Mouse (Mus musculus) MEL (cell line): Measurements from ENCODE around the gene Apopt1.

Source experiments
- CTCF ChIP-seq, 3 experiments: IDR thresholded peaks in 2 of 3; conservative IDR thresholded peaks in 1 of 3; 2 replicates each; pipeline ENCODE4 v1.5.1; 2011 to 2012; ENCODE audit warnings: low read length in 3 of 3, low read depth in 2 of 3, mild to moderate bottlenecking in 2 of 3, improper control_type of control experiment in 1 of 3, inconsistent platforms in 1 of 3, mixed read lengths in 1 of 3, moderate library complexity in 1 of 3; ENCODE audit not compliant: control insufficient read depth in 1 of 3, insufficient read depth in 1 of 3, poor library complexity in 1 of 3, severe bottlenecking in 1 of 3
- EP300 ChIP-seq, 2 experiments: IDR thresholded peaks; 2 replicates each; pipeline ENCODE4 v1.6.1; 2011; ENCODE audit warnings: improper control_type of control experiment in 2 of 2, low read length in 2 of 2, low read depth in 1 of 2, mild to moderate bottlenecking in 1 of 2
- GATA1 ChIP-seq: IDR thresholded peaks from 2 replicates; pipeline ENCODE4 v1.6.1; 2011; ENCODE audit warnings: low read depth, low read length, improper control_type of control experiment
- POLR2A ChIP-seq, 2 experiments: IDR thresholded peaks; 2 replicates each; pipeline ENCODE4 v1.6.1; 2011 to 2012; ENCODE audit warnings: low read length in 2 of 2, mild to moderate bottlenecking in 2 of 2, control low read depth in 1 of 2, improper control_type of control experiment in 1 of 2, low read depth in 1 of 2, moderate library complexity in 1 of 2; ENCODE audit not compliant: control insufficient read depth in 1 of 2, insufficient read depth in 1 of 2, poor library complexity in 1 of 2
- RCOR1 ChIP-seq: IDR thresholded peaks from 2 replicates; pipeline ENCODE4 v1.6.1; 2012; ENCODE audit warnings: low read depth, mild to moderate bottlenecking, inconsistent platforms, low read length, improper control_type of control experiment
- SMC3 ChIP-seq: IDR thresholded peaks from 2 replicates; pipeline ENCODE4 v1.6.1; 2011; ENCODE audit warnings: low read depth, low read length, improper control_type of control experiment
- TAL1 ChIP-seq: IDR thresholded peaks from 2 replicates; pipeline ENCODE4 v1.6.1; 2012; ENCODE audit warnings: mild to moderate bottlenecking, inconsistent platforms, low read length, moderate library complexity, mixed read lengths
- USF1 ChIP-seq: IDR thresholded peaks from 2 replicates; pipeline ENCODE4 v1.6.1; 2014; ENCODE audit warnings: low read depth, mild to moderate bottlenecking, inconsistent platforms, low read length, improper control_type of control experiment, moderate library complexity
- ZNF384 ChIP-seq: IDR thresholded peaks from 2 replicates; pipeline ENCODE4 v1.6.1; 2012; ENCODE audit warnings: low read depth, mild to moderate bottlenecking, inconsistent platforms, low read length, improper control_type of control experiment

GRCm38 (mm10) chr12:111704609-111705008, 8.5 kb upstream of the Apopt1 start:
- TF ChIP-seq CTCF (IDR thresholded peaks at IDR 0.05 in 2 of 3, conservative IDR thresholded peaks at IDR 0.05 in 1 of 3; ENCODE audit: control insufficient read depth in 1 of 3, insufficient read depth in 1 of 3, low read depth in 2 of 3, low read length in 3 of 3, poor library complexity in 1 of 3, severe bottlenecking in 1 of 3) (no peak), POLR2A (IDR thresholded peaks at IDR 0.05; ENCODE audit: control insufficient read depth in 1 of 2, insufficient read depth in 1 of 2, low read depth in 1 of 2, low read length in 2 of 2, poor library complexity in 1 of 2) (no peak), RCOR1 (no peak), SMC3 (no peak), USF1 (no peak), EP300 (IDR thresholded peaks at IDR 0.05; ENCODE audit: low read depth in 1 of 2, low read length in 2 of 2) (no peak), ZNF384 (no peak), TAL1 (no peak), GATA1 (no peak)
